Mouse (Mus musculus) forebrain, embryonic 15.5 days (tissue): Measurements from ENCODE around the gene Rsrc1. TPM values are rescaled to one million over a fixed set of nuclear protein-coding genes. Genes with fewer than 3 reads are reported as not detected.

Experiments used
- polyA plus RNA-seq: library from polyadenylated mRNA; unstranded; fragments of >200 nt; fragmentation: Nextera tagmentation; extraction: Ambion mirVana; gene quantifications from 2 replicates; pipeline ENCODE4 v1.2.1, GENCODE M21; 2015

The Rsrc1 gene
- polyA plus RNA-seq, 1 experiment from 2014 or later = 27.6 TPM

Other genes with a start within 250 kb of the Rsrc1 start
- 2.7 and 2.8 TPM in 2 replicates for gene Shox2, start 381 bp downstream of the Rsrc1 start, polyA plus RNA-seq